Mouse (Mus musculus) olfactory bulb, adult 2 months (tissue): Measurements from ENCODE around the gene Shroom3.

ENCODE experiments used
- CTCF ChIP-seq: fragments of 200-500 bp; IDR thresholded peaks from 2 replicates; pipeline ENCODE4 v1.5.1; 2012; ENCODE audit warnings: low read depth, mild to moderate bottlenecking, low read length, moderate library complexity; ENCODE audit not compliant: insufficient read depth
- POLR2A ChIP-seq: fragments of 200-500 bp; IDR thresholded peaks from 2 replicates; pipeline ENCODE4 v1.6.1; 2012; ENCODE audit warnings: mild to moderate bottlenecking, low read depth, low read length, moderate library complexity; ENCODE audit not compliant: insufficient read depth

GRCm38 (mm10) chr5:92712621-92713395 lies 29.6 kb downstream of the Shroom3 start:
- no peak for TF ChIP-seq POLR2A
- no peak for TF ChIP-seq CTCF
